ENCODE assay signal across 8 mouse cellular contexts in genomic region chrX:101504636-101505035, GRCm38 (mm10). TPM values are rescaled to one million over a fixed set of nuclear protein-coding genes. Genes with fewer than 3 reads are reported as not detected.
DNase-seq lines count a peak whose midpoint lies in the region; ATAC-seq and TF ChIP-seq lines count a peak whose summit lies in the region.

No protein-coding gene starts in this region.

- H3K4me1 ChIP-seq in thymus, adult 2 months (replicated peaks; ENCODE audit: control insufficient read depth, insufficient read depth, low read length): no peaks in the 10 kb centered on the region

- intact Hi-C loops in gastrocnemius, adult 2 months (cut with DNase I): no loop called here

- ATAC-seq in granulocyte monocyte progenitor cell, adult 5-6 weeks (replicated peaks; ENCODE audit: poor library complexity, severe bottlenecking): peak; percentile 48; the same call in 1 of the 2 replicates
- no peak for ATAC-seq in frontal cortex, adult (ENCODE audit: low TSS enrichment)

- no peak for DNase-seq in gastrocnemius, adult 2 months
- no peak for DNase-seq in gastrocnemius, adult 8-10 months (ENCODE audit: low spot score in 2 of 2)
- peak; percentile 4 for DNase-seq in urinary bladder, postnatal 14 days (ENCODE audit: low spot score)
- no peak for DNase-seq in urinary bladder, postnatal 25 days (ENCODE audit: low spot score)
- peak; percentile 30 for DNase-seq in thymus, adult 2 months
- DNase-seq in layer of hippocampus, adult 8-10 months (ENCODE audit: low spot score in 2 of 2): no peak

- WGBS in thymus, adult 2 months: 11% methylated on average over 3 of the region's 3 CpGs

- peak; percentile 63 for TF ChIP-seq CTCF in gastrocnemius, adult 2 months (IDR thresholded peaks at IDR 0.05)
- TF ChIP-seq CTCF in thymus, adult 2 months (IDR thresholded peaks at IDR 0.05; ENCODE audit: borderline replicate concordance, control insufficient read depth, extremely low read depth, insufficient read depth, low read length, poor library complexity): no peak

- TF ChIP-seq POLR2A in thymus, adult 2 months (IDR thresholded peaks at IDR 0.05; ENCODE audit: control insufficient read depth, extremely low read depth, insufficient read depth, low read length, poor library complexity): no peak

- H3K27me3 ChIP-seq in thymus, adult 2 months (ENCODE audit: control insufficient read depth, insufficient read depth, low read length): no peaks in the 10 kb centered on the region

- H3K4me3 ChIP-seq in gastrocnemius, adult 2 months: no peak overlapping the region
- H3K4me3 ChIP-seq in thymus, adult 2 months (ENCODE audit: control insufficient read depth, insufficient read depth, low read length): no peak overlapping the region

- no peak overlapping the region for H3K27ac ChIP-seq in gastrocnemius, adult 2 months
- H3K27ac ChIP-seq in thymus, adult 2 months (ENCODE audit: control insufficient read depth, insufficient read depth, low read length): no peak overlapping the region

- no peaks in the 10 kb centered on the region for H3K36me3 ChIP-seq in thymus, adult 2 months (ENCODE audit: control insufficient read depth, insufficient read depth, low read length)

RNA-seq across cellular contexts. Expression of gene Taf1, which starts 27.9 kb away (rescaled TPM):
- total RNA-seq in gastrocnemius, adult 2 months (2021): 10 to 100 TPM in 1 of 2 experiments, 1 to 10 TPM in 1; 8.3 to 11.0 TPM
- 10 to 100 TPM in 1 of 4 experiments, 1 to 10 TPM in 3; 7.0 to 10.3 (median 8.4) TPM for total RNA-seq in gastrocnemius, adult 8-10 months (2022)
- total RNA-seq in granulocyte monocyte progenitor cell, adult 5-6 weeks (2014; fragmentation: Nextera tagmentation): 38.6 and 43.4 TPM in 2 replicates
- 51.1 and 62.5 TPM in 2 replicates for total RNA-seq in granulocyte monocyte progenitor cell, adult 5-6 weeks (2017)
- polyA plus RNA-seq in thymus, adult 2 months (2012; rRNA removed): 4.7 and 7.5 TPM in 2 replicates
- total RNA-seq in layer of hippocampus, adult 8-10 months (2022): 10 to 100 TPM; 44.9 to 51.7 (median 48.5) TPM

RNA-seq across cellular contexts. Expression of gene Itgb1bp2, which starts 55.7 kb away (rescaled TPM):
- 100 to 1,000 TPM; 121 to 175 TPM for total RNA-seq in gastrocnemius, adult 2 months (2021)
- 100 to 1,000 TPM; 107 to 143 (median 129) TPM for total RNA-seq in gastrocnemius, adult 8-10 months (2022)
- 2.9 TPM in 1 of 2 replicates, not detected in the other for total RNA-seq in granulocyte monocyte progenitor cell, adult 5-6 weeks (2014; fragmentation: Nextera tagmentation)
- 4.0 TPM in 1 of 2 replicates, not detected in the other for total RNA-seq in granulocyte monocyte progenitor cell, adult 5-6 weeks (2017)
- polyA plus RNA-seq in thymus, adult 2 months (2012; rRNA removed): 0.87 and 8.2 TPM in 2 replicates
- 1 to 10 TPM in 3 of 4 experiments, not detected in 1; 1.2 to 2.1 (median 1.4) TPM for total RNA-seq in layer of hippocampus, adult 8-10 months (2022)

Comparison
In these comparisons a context has a peak if more than half of its experiments do, and no peak if none do; other contexts are left out.
1. DNase-seq: peak in urinary bladder, postnatal 14 days (single experiment) and thymus, adult 2 months (single experiment); none in gastrocnemius, adult 2 months (single experiment), gastrocnemius, adult 8-10 months (0 of 2), urinary bladder, postnatal 25 days (single experiment) and layer of hippocampus, adult 8-10 months (0 of 2).
2. RNA of gene Itgb1bp2, which starts 55.7 kb away (total RNA-seq): 121 to 175 TPM in gastrocnemius, adult 2 months and 107 to 143 TPM in gastrocnemius, adult 8-10 months; 1.2 to 2.1 TPM in layer of hippocampus, adult 8-10 months and 2.9 to 4.0 TPM in granulocyte monocyte progenitor cell, adult 5-6 weeks; every median in the first group is over 10 times any median in the second.